Mouse (Mus musculus) ES-Bruce4 (cell line): Measurements from ENCODE around the gene Tpr.

Source experiments
- CTCF ChIP-seq: IDR thresholded peaks from one replicate; pipeline ENCODE4 v1.8.1; 2011; ENCODE audit warnings: low read depth, low read length
- EP300 ChIP-seq: IDR thresholded peaks from 2 replicates; pipeline ENCODE4 v1.6.1; 2011; ENCODE audit warnings: low read depth, low read length; ENCODE audit not compliant: insufficient read depth
- POLR2A ChIP-seq: IDR thresholded peaks from one replicate; pipeline ENCODE4 v1.8.1; 2011; ENCODE audit warnings: low read length; ENCODE audit not compliant: insufficient read depth

GRCm38 (mm10) chr1:150396001-150396400 lies 3.4 kb downstream of the Tpr start:
- TF ChIP-seq CTCF (no peak), POLR2A (no peak), EP300 (no peak)
